Mouse (Mus musculus) heart, embryonic 13.5 days (tissue): Measurements from ENCODE around the gene Bcas3. TPM values are rescaled to one million over a fixed set of nuclear protein-coding genes. Genes with fewer than 3 reads are reported as not detected.
A peak's percentile ranks its signal among the peaks of the same experiment; 100 is the strongest.

ENCODE experiments used
- ATAC-seq: fragments of 200-750 bp; cut with Nextera tagmentation; 2 replicates; pipeline ENCODE4 v1.8.0; 2017; ENCODE audit warnings: moderate TSS enrichment; ENCODE audit not compliant: insufficient number of reproducible peaks, low FRiP score, low TSS enrichment; ENCODE audit errors: extremely low read depth
- H3K27ac ChIP-seq: fragments of 300-500 bp; sonication (generic); replicated peaks from 2 replicates; pipeline ENCODE4 v1.5.1; 2015; ENCODE audit warnings: moderate library complexity, mild to moderate bottlenecking, inconsistent platforms
- H3K27me3 ChIP-seq: fragments of 300-500 bp; sonication (generic); replicated peaks from 2 replicates; pipeline ENCODE4 v1.6.1; 2015; ENCODE audit warnings: mild to moderate bottlenecking, inconsistent platforms
- H3K36me3 ChIP-seq: fragments of 300-500 bp; sonication (generic); 2 replicates; pipeline ENCODE4 v1.6.1; 2015; ENCODE audit warnings: mild to moderate bottlenecking, inconsistent platforms
- H3K4me1 ChIP-seq: fragments of 300-500 bp; sonication (generic); 2 replicates; pipeline ENCODE4 v1.6.1; 2015; ENCODE audit warnings: inconsistent platforms
- H3K4me2 ChIP-seq: fragments of 300-500 bp; sonication (generic); 2 replicates; pipeline ENCODE4 v1.6.1; 2015; ENCODE audit warnings: inconsistent platforms, mild to moderate bottlenecking, moderate library complexity
- H3K4me3 ChIP-seq: fragments of 300-500 bp; sonication (generic); 2 replicates; pipeline ENCODE4 v1.5.1; 2015; ENCODE audit warnings: moderate library complexity, mild to moderate bottlenecking, inconsistent platforms
- H3K9ac ChIP-seq: fragments of 300-500 bp; sonication (generic); 2 replicates; pipeline ENCODE4 v1.6.1; 2015; ENCODE audit warnings: inconsistent platforms, mild to moderate bottlenecking, moderate library complexity
- H3K9me3 ChIP-seq: fragments of 300-500 bp; sonication (generic); 2 replicates; pipeline ENCODE4 v1.6.1; 2016; ENCODE audit warnings: inconsistent platforms
- WGBS: fragments of 180-500 bp; shearing (Covaris S2); methylation state at CpG from one replicate; pipeline ENCODE4 v1.1.7; 2015; ENCODE audit warnings: mixed read lengths; 5-methylcytosine and 5-hydroxymethylcytosine counted together
- polyA plus RNA-seq: library from polyadenylated mRNA; unstranded; fragments of >200 nt; fragmentation: Nextera tagmentation; extraction: Ambion mirVana; gene quantifications from 2 replicates; pipeline ENCODE4 v1.2.1, GENCODE M21; 2015

The Bcas3 gene
- polyA plus RNA-seq, 1 experiment from 2014 or later: 18.3 TPM

GRCm38 (mm10) chr11:85786113-85786718 lies 433.2 kb downstream of the Bcas3 start:
- no peak for ATAC-seq
- Histone ChIP-seq H3K27me3 (peaks cover 70% of the 10 kb centered on the region), H3K9ac (no peak overlapping the region), H3K27ac (no peak overlapping the region), H3K4me1 (peaks cover 16% of the 10 kb centered on the region; the same call in 1 of the 2 replicates), H3K9me3 (no peaks in the 10 kb centered on the region), H3K4me3 (no peak overlapping the region), H3K4me2 (no peak overlapping the region), H3K36me3 (no peaks in the 10 kb centered on the region)
- whole genome bisulfite sequencing: 77% methylated on average over 3 of the region's 3 CpGs

GRCm38 (mm10) chr11:85789750-85790149 lies 436.8 kb downstream of the Bcas3 start:
- H3K27me3 ChIP-seq: peaks cover 78% of the 10 kb centered on the region
- H3K4me2 ChIP-seq: no peak overlapping the region
- ATAC-seq: no peak

GRCm38 (mm10) chr11:85790267-85790666 lies 437.3 kb downstream of the Bcas3 start:
- Histone ChIP-seq H3K9me3 (no peaks in the 10 kb centered on the region), H3K4me2 (no peak overlapping the region), H3K4me1 (peaks cover 14% of the 10 kb centered on the region; the same call in 1 of the 2 replicates), H3K4me3 (no peak overlapping the region), H3K9ac (no peak overlapping the region), H3K27me3 (peaks cover 78% of the 10 kb centered on the region), H3K27ac (no peak overlapping the region), H3K36me3 (no peaks in the 10 kb centered on the region)
- 52% methylated on average over 2 of the region's 2 CpGs for WGBS
- no peak for ATAC-seq

More at GRCm38 (mm10) chr11:85789750-85790149, 436.8 kb downstream of the Bcas3 start:
- no peak overlapping the region for H3K27ac ChIP-seq
- H3K4me1 ChIP-seq: peaks cover 16% of the 10 kb centered on the region; the same call in 1 of the 2 replicates
- H3K9me3 ChIP-seq: no peaks in the 10 kb centered on the region
- H3K4me3 ChIP-seq: no peak overlapping the region
- 62% methylated on average over 7 of the region's 7 CpGs for WGBS
- no peak overlapping the region for H3K9ac ChIP-seq
- no peaks in the 10 kb centered on the region for H3K36me3 ChIP-seq

- Histone ChIP-seq H3K9ac (no peak overlapping the region), H3K9me3 (no peaks in the 10 kb centered on the region), H3K4me2 (no peak overlapping the region), H3K27ac (no peak overlapping the region), H3K4me1 (0 out of 2 replicates have a peak, but pooled peaks cover 11% of the 10 kb centered on the region), H3K27me3 (peaks cover 85% of the 10 kb centered on the region), H3K4me3 (no peak overlapping the region), H3K36me3 (no peaks in the 10 kb centered on the region)
- 91% methylated on average over 1 of the region's 1 CpGs for WGBS
- no peak for ATAC-seq
These were observed 438.2 kb downstream of the Bcas3 start for GRCm38 (mm10) chr11:85791212-85791611.

- Histone ChIP-seq H3K27ac (no peak overlapping the region), H3K4me1 (0 out of 2 replicates have a peak, but pooled peaks cover 11% of the 10 kb centered on the region), H3K27me3 (peaks cover 90% of the 10 kb centered on the region), H3K9me3 (no peaks in the 10 kb centered on the region), H3K9ac (no peak overlapping the region), H3K4me3 (no peak overlapping the region), H3K36me3 (no peaks in the 10 kb centered on the region), H3K4me2 (no peak overlapping the region)
- WGBS: 76% methylated on average over 12 of the region's 12 CpGs
- no peak for ATAC-seq
These were observed 439.7 kb downstream of the Bcas3 start for GRCm38 (mm10) chr11:85792534-85793215.

DNA sequence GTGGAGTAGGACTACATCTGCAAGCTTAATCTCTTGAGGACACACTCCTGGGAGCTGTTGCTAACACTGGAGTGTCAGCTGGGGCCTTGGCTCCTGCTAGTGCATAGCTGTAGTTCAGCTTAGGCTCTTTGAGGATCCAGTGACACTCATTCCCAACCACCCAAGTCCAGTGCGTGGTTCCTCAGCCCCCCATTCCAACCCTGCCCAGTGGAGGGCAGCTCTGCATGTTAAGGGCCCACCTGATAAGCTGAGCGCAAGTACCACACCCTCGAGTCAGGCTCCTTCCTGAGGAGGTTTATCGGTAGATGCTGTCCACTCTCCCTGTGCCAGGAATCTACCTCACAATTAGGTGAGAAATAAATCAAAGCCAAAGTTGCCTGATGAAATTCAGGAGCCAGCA lies 446.5 kb downstream of the Bcas3 start:
- no peaks in the 10 kb centered on the region for H3K9me3 ChIP-seq
- H3K27ac ChIP-seq: peak overlapping the region; percentile 57
- no peak overlapping the region for H3K9ac ChIP-seq
- H3K4me3 ChIP-seq: peak overlapping the region; percentile 18
- peaks cover 55% of the 10 kb centered on the region for H3K4me1 ChIP-seq
- H3K36me3 ChIP-seq: no peaks in the 10 kb centered on the region
- 10% methylated on average over 4 of the region's 4 CpGs for WGBS
- peaks cover 76% of the 10 kb centered on the region for H3K27me3 ChIP-seq
- peak overlapping the region; percentile 50 for H3K4me2 ChIP-seq
- ATAC-seq: peak; percentile 32; the same call in 1 of the 2 replicates

DNA sequence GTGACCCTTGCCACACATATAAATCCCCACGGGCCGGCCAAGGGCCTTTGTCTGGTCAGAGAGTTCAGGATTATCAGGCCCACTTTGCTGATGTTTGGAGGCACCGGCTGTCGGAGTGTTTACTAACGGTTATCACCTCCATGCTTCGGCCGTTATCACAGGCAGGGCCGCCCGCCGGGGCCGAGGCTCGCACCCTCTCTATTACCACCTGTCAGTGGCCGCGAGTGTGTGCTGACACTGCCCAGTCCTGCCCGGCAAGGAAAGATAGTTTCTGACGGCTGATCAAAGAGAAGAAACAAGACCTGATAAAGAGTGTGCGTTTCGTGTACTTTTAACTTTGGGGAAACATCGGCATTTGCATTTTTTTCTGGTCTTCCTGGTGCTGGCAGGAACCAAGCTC lies 446.9 kb downstream of the Bcas3 start:
- 3% methylated on average over 19 of the region's 19 CpGs for WGBS
- peak; percentile 71; the same call in 1 of the 2 replicates for ATAC-seq
- peak overlapping the region; percentile 57 for H3K27ac ChIP-seq
- peaks cover 59% of the 10 kb centered on the region for H3K4me1 ChIP-seq
- no peak overlapping the region for H3K9ac ChIP-seq
- H3K36me3 ChIP-seq: no peaks in the 10 kb centered on the region
- H3K27me3 ChIP-seq: peaks cover 72% of the 10 kb centered on the region
- no peaks in the 10 kb centered on the region for H3K9me3 ChIP-seq
- H3K4me2 ChIP-seq: peak overlapping the region; percentile 50
- H3K4me3 ChIP-seq: peak overlapping the region; percentile 18

DNA sequence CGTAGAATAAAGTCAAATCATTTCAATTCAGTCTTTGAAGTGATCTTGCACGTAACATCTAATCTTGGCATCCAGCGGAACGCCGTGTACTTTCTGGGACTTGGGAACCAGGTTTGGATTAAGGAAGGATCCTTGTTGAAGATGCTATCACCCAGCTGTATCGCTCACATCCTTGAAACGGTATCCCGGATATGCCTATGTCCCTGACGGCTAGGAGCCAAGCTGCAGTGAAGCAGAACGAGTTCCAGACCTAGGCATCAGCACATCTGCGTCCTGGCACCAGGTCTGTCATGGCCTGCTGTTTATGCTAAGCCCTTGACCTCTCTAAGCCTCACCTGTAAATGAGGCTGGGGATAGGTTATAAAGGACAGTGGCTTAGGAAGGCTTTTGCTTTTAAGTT lies 447.4 kb downstream of the Bcas3 start:
- ATAC-seq: no peak
- Histone ChIP-seq H3K4me2 (peak overlapping the region; percentile 50), H3K4me3 (no peak overlapping the region), H3K9me3 (no peaks in the 10 kb centered on the region), H3K9ac (no peak overlapping the region), H3K27me3 (peaks cover 72% of the 10 kb centered on the region), H3K27ac (0 out of 2 replicates have a peak overlapping the region, but pooled peaks have one; percentile 57), H3K4me1 (peaks cover 61% of the 10 kb centered on the region), H3K36me3 (no peaks in the 10 kb centered on the region)
- 21% methylated on average over 11 of the region's 11 CpGs for whole genome bisulfite sequencing

DNA sequence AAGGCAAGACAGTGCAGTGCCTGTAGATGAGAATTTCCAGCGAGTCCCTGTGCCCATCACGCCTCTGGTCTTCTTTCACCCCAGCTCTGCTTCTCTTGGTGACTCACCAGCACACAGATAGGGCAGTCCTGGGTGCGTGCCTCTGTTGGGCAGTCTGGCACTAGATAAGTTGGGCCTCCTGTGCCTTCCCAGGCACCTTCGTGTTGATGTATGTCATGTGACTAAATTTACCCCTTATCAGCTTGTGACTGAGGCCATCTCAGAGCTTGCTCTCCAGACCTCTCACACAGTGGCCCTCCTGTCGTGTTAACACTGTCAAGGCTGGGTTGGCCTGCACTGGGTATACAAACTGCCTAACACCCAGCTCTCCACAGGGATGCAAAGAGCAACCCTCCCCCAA lies 451.1 kb downstream of the Bcas3 start:
- ATAC-seq: peak; percentile 49; the same call in 1 of the 2 replicates
- Histone ChIP-seq H3K27me3 (peaks cover 68% of the 10 kb centered on the region), H3K27ac (peak overlapping the region; percentile 21; the same call in 1 of the 2 replicates)

DNA sequence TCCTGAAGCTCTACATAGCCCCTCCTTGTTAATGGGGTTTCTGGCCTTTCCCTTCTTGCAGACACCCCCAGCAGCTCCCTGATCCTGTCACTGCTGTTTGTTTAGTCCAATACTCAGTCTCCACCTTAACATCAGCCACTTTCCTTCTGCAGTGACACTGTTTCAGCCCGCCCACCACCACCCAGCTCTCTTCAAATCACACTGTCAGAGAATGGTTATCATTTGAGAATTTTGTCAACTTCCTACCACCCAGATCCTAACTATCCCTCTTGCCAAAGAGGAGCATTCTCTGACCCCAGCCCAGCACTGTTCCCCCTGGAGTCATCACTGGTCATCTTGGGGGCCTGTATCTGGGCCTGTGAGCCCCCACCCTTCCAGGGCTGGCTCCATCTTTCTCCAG lies 452.8 kb downstream of the Bcas3 start:
- Histone ChIP-seq H3K4me2 (no peak overlapping the region), H3K9me3 (no peaks in the 10 kb centered on the region), H3K9ac (no peak overlapping the region), H3K27ac (no peak overlapping the region), H3K4me3 (no peak overlapping the region), H3K27me3 (peaks cover 78% of the 10 kb centered on the region), H3K4me1 (peaks cover 40% of the 10 kb centered on the region), H3K36me3 (no peaks in the 10 kb centered on the region)
- WGBS: 74% methylated on average over 1 of the region's 1 CpGs
- ATAC-seq: no peak

More for the DNA sequence above, 451.1 kb downstream of the Bcas3 start:
- H3K36me3 ChIP-seq: no peaks in the 10 kb centered on the region
- H3K9me3 ChIP-seq: no peaks in the 10 kb centered on the region
- no peak overlapping the region for H3K9ac ChIP-seq
- H3K4me2 ChIP-seq: peak overlapping the region; percentile 19
- no peak overlapping the region for H3K4me3 ChIP-seq
- H3K4me1 ChIP-seq: peaks cover 57% of the 10 kb centered on the region
- WGBS: 21% methylated on average over 5 of the region's 5 CpGs

DNA sequence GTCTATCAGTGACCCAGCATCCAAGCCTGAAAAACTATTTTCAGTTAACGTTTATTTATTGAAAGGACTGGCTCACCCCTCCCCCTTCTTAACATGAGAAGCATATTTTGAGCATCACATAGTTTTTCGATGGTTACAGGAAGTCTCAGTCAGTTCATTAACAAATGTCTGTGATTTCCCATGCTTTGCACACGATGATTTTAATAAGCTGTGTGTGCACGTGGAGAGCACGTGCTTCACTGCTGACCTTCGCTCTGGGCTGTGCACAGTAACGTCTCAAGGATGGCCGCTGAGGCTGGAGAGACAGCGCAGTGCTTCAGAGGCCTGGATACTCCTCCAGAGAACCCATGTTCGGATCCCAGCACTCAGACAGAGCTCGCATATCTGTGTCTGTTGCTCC lies 454.4 kb downstream of the Bcas3 start:
- Histone ChIP-seq H3K9me3 (no peaks in the 10 kb centered on the region), H3K4me2 (no peak overlapping the region), H3K4me1 (peaks cover 34% of the 10 kb centered on the region), H3K27ac (no peak overlapping the region), H3K9ac (no peak overlapping the region), H3K4me3 (no peak overlapping the region), H3K27me3 (peaks cover 80% of the 10 kb centered on the region), H3K36me3 (no peaks in the 10 kb centered on the region)
- ATAC-seq: no peak
- 80% methylated on average over 11 of the region's 11 CpGs for WGBS
